Mouse (Mus musculus): ENCODE measurements around the gene Olfr804. TPM values are rescaled to one million over a fixed set of nuclear protein-coding genes. Genes with fewer than 3 reads are reported as not detected.

Gene Olfr804
- polyA plus RNA-seq, 1 experiment from 2014 or later, result not detected

Small RNA genes within 50 kb of the gene (microRNA-seq; reads per million reads assigned to microRNA genes)
- gene Gm24485 (ENCODE audit: borderline number of aligned reads), result not detected

Other genes starting within 250 kb of the Olfr804 start
- gene Olfr787, start 241.3 kb upstream of the Olfr804 start, polyA plus RNA-seq (2014; fragmentation: Nextera tagmentation; extraction: Ambion mirVana), result not detected in 2 replicates
- gene Olfr788, start 232.2 kb upstream of the Olfr804 start, polyA plus RNA-seq (2014; fragmentation: Nextera tagmentation; extraction: Ambion mirVana), result not detected in 2 replicates
- gene Olfr789, start 218.5 kb upstream of the Olfr804 start, polyA plus RNA-seq (2014; fragmentation: Nextera tagmentation; extraction: Ambion mirVana), result not detected in 2 replicates
- not detected in 2 replicates for gene Olfr790, start 204.7 kb upstream of the Olfr804 start, polyA plus RNA-seq (2014; fragmentation: Nextera tagmentation; extraction: Ambion mirVana)
- gene Olfr791, start 181.4 kb upstream of the Olfr804 start, polyA plus RNA-seq (2014; fragmentation: Nextera tagmentation; extraction: Ambion mirVana), result not detected in 2 replicates
- not detected in 2 replicates for gene Olfr792, start 164.0 kb upstream of the Olfr804 start, polyA plus RNA-seq (2014; fragmentation: Nextera tagmentation; extraction: Ambion mirVana)
- gene Olfr794, start 135.6 kb upstream of the Olfr804 start, polyA plus RNA-seq (2014; fragmentation: Nextera tagmentation; extraction: Ambion mirVana), result not detected in 2 replicates
- not detected in 2 replicates for gene Olfr796, start 90.6 kb upstream of the Olfr804 start, polyA plus RNA-seq (2014; fragmentation: Nextera tagmentation; extraction: Ambion mirVana)
- gene Olfr798, start 75.3 kb upstream of the Olfr804 start, polyA plus RNA-seq (2014; fragmentation: Nextera tagmentation; extraction: Ambion mirVana), result not detected in 2 replicates
- not detected in 2 replicates for gene Olfr799, start 65.7 kb upstream of the Olfr804 start, polyA plus RNA-seq (2014; fragmentation: Nextera tagmentation; extraction: Ambion mirVana)
- not detected in 2 replicates for gene Olfr800, start 45.5 kb upstream of the Olfr804 start, polyA plus RNA-seq (2014; fragmentation: Nextera tagmentation; extraction: Ambion mirVana)
- not detected in 2 replicates for gene Olfr801, start 29.3 kb upstream of the Olfr804 start, polyA plus RNA-seq (2014; fragmentation: Nextera tagmentation; extraction: Ambion mirVana)
- gene Olfr802, start 15.0 kb upstream of the Olfr804 start, polyA plus RNA-seq (2014; fragmentation: Nextera tagmentation; extraction: Ambion mirVana), result not detected in 2 replicates
- gene Olfr803, start 8.9 kb upstream of the Olfr804 start, polyA plus RNA-seq (2014; fragmentation: Nextera tagmentation; extraction: Ambion mirVana), result not detected in 2 replicates
- not detected in 2 replicates for gene Olfr805, start 26.2 kb downstream of the Olfr804 start, polyA plus RNA-seq (2014; fragmentation: Nextera tagmentation; extraction: Ambion mirVana)
- gene Olfr806, start 38.7 kb downstream of the Olfr804 start, polyA plus RNA-seq (2014; fragmentation: Nextera tagmentation; extraction: Ambion mirVana), result not detected in 2 replicates
- gene Olfr807, start 54.6 kb downstream of the Olfr804 start, polyA plus RNA-seq (2014; fragmentation: Nextera tagmentation; extraction: Ambion mirVana), result not detected in 2 replicates
- not detected in 2 replicates for gene Olfr808, start 62.3 kb downstream of the Olfr804 start, polyA plus RNA-seq (2014; fragmentation: Nextera tagmentation; extraction: Ambion mirVana)
- not detected in 2 replicates for gene Olfr809, start 71.4 kb downstream of the Olfr804 start, polyA plus RNA-seq (2014; fragmentation: Nextera tagmentation; extraction: Ambion mirVana)
- not detected in 2 replicates for gene Olfr810, start 91.7 kb downstream of the Olfr804 start, polyA plus RNA-seq (2014; fragmentation: Nextera tagmentation; extraction: Ambion mirVana)
- not detected in 2 replicates for gene Olfr811, start 101.2 kb downstream of the Olfr804 start, polyA plus RNA-seq (2014; fragmentation: Nextera tagmentation; extraction: Ambion mirVana)
- gene Olfr812, start 142.9 kb downstream of the Olfr804 start, polyA plus RNA-seq (2014; fragmentation: Nextera tagmentation; extraction: Ambion mirVana), result not detected in 2 replicates
- gene Olfr813, start 152.2 kb downstream of the Olfr804 start, polyA plus RNA-seq (2014; fragmentation: Nextera tagmentation; extraction: Ambion mirVana), result not detected in 2 replicates
- gene Olfr814, start 176.6 kb downstream of the Olfr804 start, polyA plus RNA-seq (2014; fragmentation: Nextera tagmentation; extraction: Ambion mirVana), result not detected in 2 replicates
- not detected in 2 replicates for gene Olfr815, start 202.7 kb downstream of the Olfr804 start, polyA plus RNA-seq (2014; fragmentation: Nextera tagmentation; extraction: Ambion mirVana)
- gene Olfr816, start 212.4 kb downstream of the Olfr804 start, polyA plus RNA-seq (2014; fragmentation: Nextera tagmentation; extraction: Ambion mirVana), result not detected in 2 replicates
- gene Olfr818, start 245.9 kb downstream of the Olfr804 start, polyA plus RNA-seq (2014; fragmentation: Nextera tagmentation; extraction: Ambion mirVana), result not detected in 2 replicates